Mouse (Mus musculus): ENCODE data around the gene Zmiz1. TPM values are rescaled to one million over a fixed set of nuclear protein-coding genes. Genes with fewer than 3 reads are reported as not detected.

Zmiz1 gene
- total RNA-seq, 2 experiments from 2014 or later, result 26.6 to 28.6 TPM

DNA sequence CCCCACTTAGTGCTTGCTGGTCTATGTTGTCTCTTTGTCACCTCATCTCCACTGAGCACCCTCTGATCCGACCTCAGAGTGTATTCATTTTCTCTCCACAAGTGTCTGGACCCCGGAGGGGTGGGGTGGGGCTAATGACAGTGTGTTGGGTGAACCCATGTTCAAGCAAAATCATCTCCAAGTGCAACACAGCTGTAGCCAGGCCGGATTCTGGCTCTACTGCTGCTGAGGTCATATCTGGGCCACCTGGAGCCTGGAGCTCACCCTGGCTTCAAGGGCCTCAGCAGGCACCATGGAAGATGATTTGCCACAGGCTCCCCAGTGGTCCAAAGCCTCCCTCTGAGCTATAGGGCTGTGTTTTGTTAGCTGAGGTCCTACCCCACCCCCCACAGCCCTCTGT, 52.6 kb downstream of the Zmiz1 start:
- DNase-seq (ENCODE audit: low spot score), result no peak

DNA sequence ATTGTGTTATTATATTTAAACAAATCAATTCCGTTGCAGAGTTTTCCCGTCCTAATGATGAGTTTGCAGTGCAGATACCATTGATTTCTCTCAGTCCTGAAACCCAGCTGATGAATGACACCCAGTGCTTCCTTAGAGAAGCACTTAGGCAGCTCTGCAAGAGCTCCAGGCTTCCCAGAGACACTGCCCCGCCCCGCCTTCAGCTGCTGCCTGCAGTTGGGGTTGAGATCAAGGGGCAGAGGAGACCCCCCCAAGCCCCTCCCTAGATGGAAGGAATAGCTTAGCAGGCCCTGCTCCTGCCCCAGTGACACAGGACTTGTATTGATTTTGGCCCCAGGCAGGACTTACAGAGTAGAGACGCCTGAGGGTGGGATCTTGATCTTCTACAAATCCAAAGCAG, 53.0 kb downstream of the Zmiz1 start:
- DNase-seq (ENCODE audit: low spot score), result no peak

DNA sequence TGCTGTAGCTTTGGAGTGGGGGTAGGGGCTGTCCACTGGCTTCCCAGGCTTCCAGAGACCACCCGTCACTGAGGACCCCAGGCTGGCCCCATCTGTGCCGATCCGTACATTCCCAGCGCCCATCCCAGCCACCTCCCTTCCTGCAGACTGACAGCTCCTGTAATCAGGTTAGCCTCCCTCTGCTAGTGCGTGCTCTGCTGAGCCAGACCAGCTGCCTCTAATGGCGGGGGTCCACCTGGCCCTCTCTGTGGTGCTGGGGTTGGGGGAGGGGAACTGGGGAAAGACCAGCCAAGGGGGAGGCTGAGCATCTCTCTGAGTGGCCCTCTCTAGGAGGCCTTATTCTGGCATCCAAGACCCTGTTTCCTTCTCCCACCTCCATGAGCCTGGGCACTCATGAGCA, 53.8 kb downstream of the Zmiz1 start:
- no peak for DNase-seq (ENCODE audit: low spot score)

DNA sequence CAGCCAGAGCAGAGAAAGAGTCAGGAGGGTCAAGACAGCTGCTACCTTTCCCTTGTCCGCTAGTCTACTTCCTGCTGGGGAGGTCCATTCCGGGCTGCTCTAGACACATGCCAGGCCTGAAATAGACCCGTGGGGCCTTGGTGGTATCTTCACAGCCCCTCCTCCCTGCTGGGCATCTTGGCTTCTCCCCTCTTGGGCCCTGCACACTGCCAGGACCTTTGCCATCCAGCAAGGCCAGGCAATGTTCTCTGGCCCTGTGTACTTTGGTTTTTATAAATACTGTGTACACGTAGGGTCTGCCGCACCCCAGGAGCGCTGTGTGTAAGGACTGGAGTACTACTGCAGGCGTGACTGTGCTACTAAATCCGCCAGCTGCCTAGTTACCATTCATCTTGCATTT, 54.5 kb downstream of the Zmiz1 start:
- DNase-seq (ENCODE audit: low spot score), result peak; percentile 84

DNA sequence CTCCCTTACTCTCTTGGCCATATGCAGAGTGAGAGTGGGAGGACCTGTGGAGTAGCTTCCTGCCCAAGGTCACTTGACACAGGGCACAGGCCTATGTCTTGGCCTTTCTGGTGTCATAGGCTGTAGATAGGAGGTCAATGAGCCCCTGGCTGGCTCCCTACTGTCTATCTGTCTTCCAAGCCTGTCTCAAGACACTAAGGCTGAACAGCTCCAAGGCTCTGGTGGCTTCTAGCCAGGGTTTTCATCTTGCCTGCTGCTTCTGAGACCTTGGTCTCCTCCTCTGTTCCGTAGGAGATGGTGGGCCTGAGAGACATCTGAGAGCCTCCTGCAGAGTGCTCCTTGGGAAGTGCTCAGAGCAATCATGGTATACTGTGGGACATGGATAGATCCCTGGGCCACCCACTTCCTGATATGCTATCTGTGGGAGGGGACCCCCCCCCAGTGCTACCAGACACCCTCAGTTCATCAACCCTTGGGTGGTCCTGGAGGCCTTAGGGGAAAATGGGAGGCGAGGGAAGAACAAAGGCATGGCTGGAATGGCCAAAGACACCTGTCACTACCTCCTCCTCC, 56.0 kb downstream of the Zmiz1 start:
- DNase-seq (ENCODE audit: low spot score), result no peak

DNA sequence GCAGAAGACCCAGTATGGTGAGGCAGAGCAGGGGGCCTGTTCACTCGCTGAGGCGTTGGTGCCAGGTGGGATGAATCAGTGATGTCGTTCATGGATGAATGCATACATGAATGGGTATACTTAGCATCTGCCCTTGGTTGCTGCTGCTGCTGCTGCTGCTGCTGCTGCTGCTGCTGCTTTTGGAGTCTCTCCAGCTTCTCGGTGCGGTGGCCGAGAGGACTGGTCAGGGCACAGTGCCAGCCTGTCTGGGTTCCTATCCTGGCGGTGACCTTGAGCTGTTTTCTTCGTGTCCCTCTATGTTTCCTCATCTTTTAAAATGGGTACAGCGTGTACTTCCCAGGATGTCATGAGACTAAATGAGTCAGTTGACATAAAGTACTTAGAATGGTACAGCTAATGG, 56.9 kb downstream of the Zmiz1 start:
- DNase-seq (ENCODE audit: low spot score), result peak; percentile 58

DNA sequence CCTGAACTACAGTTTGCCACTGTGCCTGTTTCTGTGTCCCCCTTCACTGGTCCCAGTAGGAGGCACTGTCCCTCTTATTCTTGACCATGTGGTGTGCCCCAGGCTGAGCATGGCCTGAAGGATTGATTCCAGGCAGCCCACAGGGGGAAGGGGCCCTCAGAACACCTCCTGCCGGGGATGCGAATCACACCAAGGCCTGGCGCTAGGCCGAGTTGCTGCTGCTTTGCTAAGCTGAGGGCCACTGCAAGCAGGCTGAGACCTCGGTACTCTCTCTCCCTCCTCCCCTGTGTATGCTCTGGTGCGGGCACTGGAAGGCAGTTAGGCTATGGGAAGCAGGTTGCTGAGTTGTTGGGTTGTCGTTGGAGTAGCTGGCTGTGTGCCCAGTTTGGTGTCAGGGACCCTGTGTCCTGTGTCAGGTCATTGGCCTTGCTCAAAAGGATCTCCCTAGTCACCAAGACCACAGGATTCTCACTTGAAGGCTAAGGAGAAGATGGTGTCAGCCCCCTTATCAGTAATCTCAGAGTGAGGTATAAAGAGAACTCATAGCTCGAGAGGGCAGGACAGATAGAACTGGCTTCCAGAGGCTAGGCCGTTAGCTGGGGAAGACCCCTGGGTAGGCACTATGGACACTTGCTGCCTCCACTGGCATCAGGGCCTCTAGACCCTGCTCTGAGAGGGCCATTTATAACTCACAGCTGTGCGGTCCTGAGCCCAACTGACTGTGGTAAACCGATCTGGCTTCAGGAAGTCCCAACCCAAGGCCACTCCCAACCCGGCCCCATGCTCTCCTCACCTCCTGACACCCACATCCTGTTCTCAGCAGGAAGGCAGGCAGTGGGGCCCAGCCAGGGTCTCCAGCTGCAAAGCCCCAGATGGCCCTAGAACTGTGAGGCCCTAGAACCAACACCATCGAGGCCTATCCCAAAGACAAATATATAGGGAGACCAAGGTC, 57.9 kb downstream of the Zmiz1 start:
- DNase-seq (ENCODE audit: low spot score), result peak; percentile 74

DNA sequence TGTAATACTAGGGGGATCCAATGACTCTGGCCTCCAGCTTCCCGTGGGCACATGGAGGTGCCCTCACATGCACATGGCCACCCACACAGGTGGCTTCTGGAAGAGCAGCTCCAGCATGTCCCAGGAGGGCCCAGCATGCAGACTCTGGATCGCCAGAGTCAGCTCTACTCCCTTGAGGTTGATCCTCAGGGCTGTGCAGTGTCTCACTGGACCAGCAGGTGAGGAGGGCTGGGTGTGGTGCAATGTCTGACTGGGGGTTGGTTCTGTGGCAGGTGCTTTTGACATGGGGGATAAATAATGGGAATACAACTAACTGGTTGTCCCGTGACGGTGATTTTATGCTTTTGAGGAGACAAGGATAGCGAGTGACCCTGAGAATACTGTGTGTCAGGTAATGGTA, 59.7 kb downstream of the Zmiz1 start:
- DNase-seq (ENCODE audit: low spot score), result no peak

DNA sequence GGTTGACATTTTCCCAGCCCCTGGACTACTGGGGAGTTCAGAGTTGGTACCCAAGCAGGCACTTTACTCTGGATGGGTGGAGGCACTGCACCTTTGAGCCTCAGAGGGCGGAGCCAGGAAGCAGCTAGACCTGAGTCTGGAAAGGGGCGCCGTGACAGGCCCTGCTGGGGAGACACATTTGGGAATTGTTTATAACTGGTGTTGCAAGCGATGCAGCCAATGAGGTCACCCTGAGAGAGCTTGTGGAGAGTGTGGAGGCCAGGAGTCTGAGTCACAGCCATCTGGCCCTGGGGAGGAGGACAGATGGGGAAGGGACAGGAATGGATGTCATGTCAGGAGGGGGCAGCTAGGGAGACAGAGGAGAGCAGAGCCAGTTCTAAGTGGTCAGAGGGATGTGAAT, 60.7 kb downstream of the Zmiz1 start:
- peak; percentile 85 for DNase-seq (ENCODE audit: low spot score)

DNA sequence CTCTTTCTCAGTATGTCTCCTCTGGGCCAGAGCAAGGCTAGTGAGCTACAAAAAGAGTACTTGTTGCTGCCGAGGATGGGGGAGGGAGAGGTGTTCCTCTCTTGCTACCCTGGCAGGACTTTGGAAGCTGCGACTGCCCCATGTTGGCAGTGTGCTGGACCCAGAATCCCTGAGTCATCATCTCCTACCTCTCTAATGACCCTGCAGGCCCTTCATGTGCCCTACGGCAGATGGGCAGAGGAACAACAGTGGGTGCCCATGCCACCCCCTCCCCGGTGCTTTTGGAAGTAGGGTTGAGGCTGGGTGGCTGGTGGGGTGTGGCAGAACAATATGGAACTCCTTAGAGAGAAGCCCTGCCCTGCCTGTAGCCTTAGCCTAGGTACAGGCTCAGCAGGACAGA, 61.6 kb downstream of the Zmiz1 start:
- peak; percentile 70 for DNase-seq (ENCODE audit: low spot score)

DNA sequence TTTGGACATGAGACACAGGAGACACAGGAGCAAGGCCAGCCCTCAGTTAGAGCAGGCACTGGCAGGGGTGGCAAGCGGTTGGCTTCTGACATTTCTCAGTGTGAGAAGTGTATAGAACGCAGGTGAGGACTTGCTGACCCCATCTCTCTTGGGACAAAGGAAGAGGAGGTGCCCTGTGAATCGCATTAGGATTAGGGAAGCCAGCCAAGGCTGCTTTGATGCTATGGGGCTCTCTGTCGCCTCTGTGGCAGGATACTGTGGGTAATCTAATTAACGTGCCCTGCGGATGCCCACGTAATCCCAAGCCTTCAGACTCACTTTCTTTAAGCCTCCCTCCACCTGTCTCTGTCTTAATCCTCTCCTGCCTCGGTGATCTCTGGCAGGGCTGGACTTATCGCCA, 62.0 kb downstream of the Zmiz1 start:
- DNase-seq (ENCODE audit: low spot score), result no peak

DNA sequence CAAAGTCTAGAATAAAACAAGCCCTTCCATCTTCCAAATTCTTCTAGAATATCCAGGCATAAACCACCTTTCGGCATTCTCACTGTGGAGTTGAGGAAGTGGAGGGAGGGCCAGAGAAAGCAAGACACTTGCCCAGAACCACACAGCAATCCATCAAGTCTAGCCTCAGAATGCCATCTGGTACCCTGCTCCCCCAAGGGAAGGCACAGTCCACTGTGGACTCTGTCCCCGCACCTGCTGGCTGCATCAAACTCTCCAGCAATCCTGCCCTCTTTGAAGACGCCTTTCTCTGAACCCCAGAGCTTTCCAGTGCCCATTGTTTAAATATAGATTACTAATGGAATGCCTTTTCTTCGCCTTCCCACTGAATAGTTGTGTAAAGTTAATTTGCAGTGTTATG, 62.5 kb downstream of the Zmiz1 start:
- DNase-seq (ENCODE audit: low spot score), result no peak

DNA sequence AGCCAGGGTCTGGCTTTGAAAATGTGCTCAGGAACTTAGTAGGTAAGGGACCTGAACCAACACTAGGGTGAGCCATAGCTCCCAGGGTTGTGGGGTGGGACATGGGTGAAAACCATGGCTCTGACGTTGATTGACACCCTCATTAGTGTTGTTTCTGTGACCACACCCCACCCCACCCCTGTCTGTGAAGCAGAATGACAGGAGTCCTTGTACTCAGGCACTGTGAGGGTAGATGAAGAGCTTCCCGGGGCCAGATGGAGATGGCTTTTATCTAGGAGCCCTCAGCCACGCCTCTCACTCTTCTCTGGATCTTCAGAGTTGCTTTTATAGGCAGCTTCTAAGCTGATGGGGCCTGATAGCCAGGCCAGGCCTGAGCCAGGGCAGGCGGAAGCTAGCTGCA, 63.4 kb downstream of the Zmiz1 start:
- DNase-seq (ENCODE audit: low spot score), result no peak

DNA sequence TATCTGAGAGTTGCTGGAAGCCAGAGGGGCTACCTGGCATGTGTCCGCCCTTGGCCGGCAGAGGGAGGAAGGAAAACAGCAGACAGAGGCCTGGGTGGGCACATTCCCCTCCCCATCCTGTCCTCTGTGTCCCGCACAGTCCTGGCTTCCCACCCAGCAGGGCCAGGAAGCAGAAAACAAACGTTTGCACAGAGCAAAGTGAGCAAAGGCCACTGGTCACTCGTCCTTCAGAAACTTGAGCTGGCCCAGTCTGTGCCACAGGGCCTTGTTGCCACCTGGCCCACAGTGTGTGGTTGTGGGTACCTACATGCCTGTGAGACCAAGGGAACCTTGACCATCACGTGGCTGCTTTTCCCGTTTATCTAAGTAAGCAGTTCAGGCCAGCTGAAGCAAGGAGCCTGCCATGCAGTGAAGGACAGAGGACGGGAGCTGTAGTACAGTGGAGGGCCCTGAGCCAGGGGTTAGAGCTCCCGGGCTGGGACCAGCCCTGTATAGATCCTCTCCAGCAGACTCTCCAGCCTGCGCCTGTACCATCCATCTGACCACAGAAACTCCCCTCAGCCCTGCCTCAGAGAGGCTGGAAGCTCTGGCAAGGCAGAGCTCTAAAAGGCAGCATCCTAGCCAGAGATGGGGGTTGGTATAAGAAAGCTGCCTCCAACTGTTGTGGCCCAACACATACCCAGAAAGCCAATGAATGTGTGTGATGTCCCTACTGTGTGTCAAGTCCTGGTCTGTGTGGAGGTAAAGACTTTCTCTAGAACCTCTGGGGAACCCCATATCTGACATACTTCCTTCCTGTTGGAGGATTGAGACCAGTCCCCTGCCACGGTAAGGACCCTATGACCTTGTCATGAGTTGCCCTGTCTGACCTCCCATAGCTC, 64.5 kb downstream of the Zmiz1 start:
- no peak for DNase-seq (ENCODE audit: low spot score)

DNA sequence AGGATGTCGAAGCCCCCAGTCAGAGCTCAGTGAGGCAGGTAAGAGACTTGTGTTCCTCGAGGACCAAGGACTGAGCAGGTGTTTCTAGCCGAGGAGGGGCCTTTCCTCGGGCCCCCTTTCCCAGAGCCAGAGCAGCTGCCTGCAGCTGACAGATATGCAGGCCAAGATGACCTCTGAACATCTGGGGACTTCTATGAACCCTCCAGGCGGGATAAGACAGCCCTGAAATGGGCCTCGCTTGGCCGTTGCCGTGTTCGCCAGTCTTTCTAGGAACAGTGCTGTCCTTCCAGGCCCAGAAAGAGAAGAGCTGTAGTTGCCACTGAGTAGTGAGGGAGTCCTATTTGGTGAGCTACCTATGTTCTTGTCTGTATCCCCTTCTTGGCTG, 65.1 kb downstream of the Zmiz1 start:
- no peak for DNase-seq (ENCODE audit: low spot score)

DNA sequence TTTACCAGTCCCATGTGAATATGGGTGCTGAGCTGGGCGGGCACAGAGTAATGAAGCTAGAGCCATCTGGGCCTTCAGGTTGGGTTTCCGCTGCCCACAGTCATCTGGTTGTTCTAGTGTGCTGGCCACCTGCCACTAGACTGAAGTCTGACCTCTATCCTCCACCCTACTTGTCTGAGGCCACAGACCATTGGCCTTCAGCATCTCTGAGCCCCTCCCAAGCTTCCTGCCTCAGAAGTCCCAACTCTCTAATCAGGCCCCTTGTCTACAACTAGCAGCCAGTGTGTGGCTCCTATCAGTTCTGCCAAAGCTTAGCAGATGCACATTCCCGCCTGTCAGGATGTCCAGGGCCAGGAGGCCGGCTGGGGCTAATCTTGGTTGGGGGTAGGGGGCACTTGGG, 65.9 kb downstream of the Zmiz1 start:
- no peak for DNase-seq (ENCODE audit: low spot score)

DNA sequence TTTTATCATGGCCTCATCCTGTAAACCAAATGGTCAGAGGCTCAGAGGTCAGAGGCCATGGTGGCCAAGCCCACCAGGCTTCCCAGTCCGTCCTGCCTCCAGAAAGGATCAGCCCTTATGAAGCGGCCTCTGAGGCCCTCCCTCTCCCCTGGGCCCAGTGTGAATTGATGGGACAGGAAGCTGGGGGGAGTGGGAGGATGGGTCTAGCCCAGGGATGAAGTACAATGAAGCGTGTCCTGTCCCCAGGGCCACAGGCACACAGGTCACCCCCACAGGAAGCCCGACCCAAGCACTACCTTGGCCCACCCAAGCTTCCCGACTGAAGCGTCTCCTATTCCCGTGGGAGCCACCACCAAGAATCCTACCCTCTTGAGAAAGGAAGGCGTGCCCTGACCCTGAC, 66.7 kb downstream of the Zmiz1 start:
- DNase-seq (ENCODE audit: low spot score), result no peak

DNA sequence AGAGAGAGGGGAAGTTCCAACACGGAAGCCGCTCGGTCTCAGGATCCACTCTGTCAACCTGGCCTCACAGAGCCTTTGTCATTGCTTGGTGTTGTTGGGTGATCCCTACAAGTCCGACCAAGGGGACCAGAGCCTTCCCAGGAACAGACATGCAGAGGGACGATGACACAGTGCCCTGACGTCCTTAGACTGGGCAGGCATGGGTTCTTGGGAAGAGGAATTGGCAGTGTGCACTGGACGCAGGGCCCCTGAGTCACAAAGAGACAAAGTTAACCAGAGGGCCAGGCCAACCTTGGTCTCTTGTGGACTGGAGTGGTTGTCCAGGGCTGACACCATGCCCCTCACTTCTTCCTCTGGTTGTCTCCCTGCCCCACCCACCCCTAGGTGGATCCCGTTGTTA, 67.9 kb downstream of the Zmiz1 start:
- no peak for DNase-seq (ENCODE audit: low spot score)

DNA sequence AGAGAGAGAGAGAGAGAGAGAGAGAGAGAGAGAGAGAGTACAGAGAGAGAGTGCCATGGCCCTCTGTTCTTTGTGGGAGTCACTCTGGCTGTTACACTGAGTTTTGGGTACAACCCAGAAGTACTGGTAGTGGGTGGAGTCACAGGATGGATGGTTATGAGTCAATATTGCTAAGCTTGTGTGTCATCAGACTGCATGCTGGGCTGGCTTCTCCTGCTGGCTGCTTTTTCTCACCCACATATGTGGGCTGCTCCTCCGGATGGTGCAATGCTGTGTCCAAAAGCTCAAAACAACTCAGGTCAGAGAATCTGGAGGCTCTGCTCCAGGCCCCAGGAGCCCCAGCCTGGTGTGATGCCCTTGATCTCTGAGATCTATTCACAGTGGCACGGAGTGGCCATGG, 68.3 kb downstream of the Zmiz1 start:
- no peak for DNase-seq (ENCODE audit: low spot score)

DNA sequence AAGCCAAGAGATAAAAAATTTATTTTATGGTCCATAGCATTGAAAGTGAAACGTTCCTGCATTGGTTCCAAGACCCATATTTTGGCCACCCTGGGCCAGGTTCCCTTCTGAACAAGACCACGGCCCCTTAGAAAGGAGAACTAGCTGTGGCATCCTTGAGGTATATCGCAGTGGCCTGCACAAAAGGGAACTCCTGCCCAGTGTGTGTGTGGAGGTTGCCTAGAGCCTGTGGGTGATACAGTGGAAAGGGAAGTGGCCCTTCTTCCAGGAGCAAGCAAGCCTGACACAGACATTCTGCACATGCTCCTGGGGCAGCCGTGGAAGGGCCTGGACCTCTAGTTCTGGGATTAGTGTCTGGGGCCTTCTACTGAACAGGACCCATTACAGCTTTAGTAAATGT, 71.4 kb downstream of the Zmiz1 start:
- no peak for DNase-seq (ENCODE audit: low spot score)

DNA sequence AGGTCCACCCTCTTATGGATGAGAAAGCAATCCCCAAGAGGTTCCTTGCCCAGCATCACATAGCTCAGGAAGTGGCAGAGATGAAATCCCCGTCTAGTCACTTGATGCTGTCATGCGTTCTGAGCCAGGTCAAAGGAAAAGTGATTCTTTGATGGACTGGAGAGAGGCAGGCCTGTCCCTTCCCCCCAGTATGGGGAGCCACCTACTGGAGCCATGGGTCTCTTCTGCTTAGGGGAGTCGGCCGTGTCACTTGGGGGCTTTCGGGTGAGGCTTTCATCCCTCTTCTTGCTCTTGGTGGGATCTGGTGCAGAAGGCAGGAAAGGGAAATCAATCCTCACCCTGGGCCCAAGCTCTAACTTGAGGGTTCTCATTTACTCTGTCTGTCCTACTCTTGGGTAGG, 71.8 kb downstream of the Zmiz1 start:
- no peak for DNase-seq (ENCODE audit: low spot score)

DNA sequence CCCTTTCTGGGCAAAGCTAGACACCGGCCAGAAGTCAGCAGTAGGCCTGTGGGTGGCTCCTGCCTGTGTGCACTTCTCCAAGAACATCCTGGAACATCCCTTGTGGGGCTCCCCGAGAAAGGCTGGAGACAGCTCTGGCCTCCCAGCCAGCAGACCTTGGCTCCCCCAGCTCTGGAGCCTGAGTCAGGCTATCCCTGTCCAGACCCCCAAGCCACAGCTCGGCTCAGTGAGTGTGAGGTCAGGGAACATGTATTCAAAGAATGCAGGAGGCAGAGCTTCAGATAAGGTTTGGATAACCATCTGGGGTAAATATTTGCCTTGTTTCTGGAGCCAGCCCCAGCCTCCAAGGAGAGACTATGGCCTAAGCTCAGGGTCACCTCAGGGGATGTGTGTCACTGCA, 74.0 kb downstream of the Zmiz1 start:
- DNase-seq (ENCODE audit: low spot score), result no peak
